Mouse (Mus musculus): ENCODE data around the gene Sobp.

DNA sequence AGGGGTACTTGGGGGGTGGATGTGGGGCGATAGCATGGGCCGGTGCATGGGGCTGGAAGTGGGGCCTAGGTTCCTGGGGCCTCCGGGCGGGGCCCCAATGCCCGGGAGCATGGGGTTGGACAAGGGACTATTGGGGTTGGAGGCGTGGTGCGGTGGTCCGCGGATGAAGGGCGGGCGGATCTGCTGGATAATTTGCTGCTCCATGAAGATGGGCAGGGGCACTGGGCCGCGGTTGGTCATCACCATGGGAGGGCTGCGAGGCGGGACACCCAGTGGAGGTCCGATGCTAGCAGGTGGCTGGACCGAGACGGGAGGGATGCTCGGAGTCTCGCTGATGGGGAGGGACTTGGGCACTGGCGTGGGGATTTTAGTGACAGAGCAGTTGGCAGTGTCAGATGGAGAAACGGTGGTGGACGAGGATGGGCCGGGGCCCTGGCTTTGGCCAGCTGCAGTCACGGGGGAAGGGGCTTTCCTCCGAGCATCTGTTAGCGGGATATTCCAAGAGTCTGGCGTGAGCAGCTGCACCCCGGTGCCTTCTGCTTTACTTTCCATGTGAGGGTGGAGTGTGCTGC is 152.1 kb downstream of the Sobp start:
- TF ChIP-seq CTCF (IDR thresholded peaks at IDR 0.05; ENCODE audit: insufficient read depth, low read depth, low read length) (no peak), POLR2A (IDR thresholded peaks at IDR 0.05; ENCODE audit: insufficient read depth, low read depth, low read length) (no peak)

Data from olfactory bulb, adult 2 months (tissue).